Mouse (Mus musculus): ENCODE measurements at regions not wholly inside any gene's neighbourhood (a gene's known extent, or its start where the extent isn't known, plus 50 kb on each side); places are given as distances from the start of the nearest gene placed in this dataset.

- Histone ChIP-seq H3K9ac (no peak overlapping the region), H3K9me3 (replicated peaks) (no peaks in the 10 kb centered on the region), H3K27ac (no peak overlapping the region), H3K4me1 (no peaks in the 10 kb centered on the region), H3K4me2 (no peak overlapping the region), H3K4me3 (no peak overlapping the region), H3K36me3 (ENCODE audit: poor library complexity, severe bottlenecking) (no peaks in the 10 kb centered on the region), H3K27me3 (no peaks in the 10 kb centered on the region)
- 34% methylated on average over 1 of the region's 1 CpGs for WGBS
- ATAC-seq: no peak
Observed at GRCm38 (mm10) chr8:112196423-112196822, 181.6 kb upstream of the Gm6793 start.

GRCm38 (mm10) chr8:112195880-112196279 lies 181.0 kb upstream of the Gm6793 start:
- WGBS: 68% methylated on average over 2 of the region's 2 CpGs
- ATAC-seq: no peak

GRCm38 (mm10) chr8:112191846-112192245 lies 177.0 kb upstream of the Gm6793 start:
- no peaks in the 10 kb centered on the region for H3K36me3 ChIP-seq (ENCODE audit: poor library complexity, severe bottlenecking)
- no peak overlapping the region for H3K27ac ChIP-seq
- no peak overlapping the region for H3K4me2 ChIP-seq
- WGBS: 73% methylated on average over 3 of the region's 3 CpGs
- no peaks in the 10 kb centered on the region for H3K27me3 ChIP-seq
- H3K4me1 ChIP-seq: no peaks in the 10 kb centered on the region; the same call in 1 of the 2 replicates
- H3K9ac ChIP-seq: no peak overlapping the region
- H3K4me3 ChIP-seq: no peak overlapping the region
- no peaks in the 10 kb centered on the region for H3K9me3 ChIP-seq (replicated peaks)
- no peak for ATAC-seq

More at GRCm38 (mm10) chr8:112195880-112196279, 181.0 kb upstream of the Gm6793 start:
- Histone ChIP-seq H3K4me2 (no peak overlapping the region), H3K4me3 (no peak overlapping the region), H3K27me3 (no peaks in the 10 kb centered on the region), H3K4me1 (no peaks in the 10 kb centered on the region), H3K27ac (no peak overlapping the region), H3K36me3 (ENCODE audit: poor library complexity, severe bottlenecking) (no peaks in the 10 kb centered on the region), H3K9ac (no peak overlapping the region), H3K9me3 (replicated peaks) (no peaks in the 10 kb centered on the region)

- no peaks in the 10 kb centered on the region; the same call in 1 of the 2 replicates for H3K4me1 ChIP-seq
- WGBS: 3% methylated on average over 2 of the region's 2 CpGs
- no peak for ATAC-seq
- no peak overlapping the region for H3K4me3 ChIP-seq
- no peak overlapping the region for H3K4me2 ChIP-seq
- no peaks in the 10 kb centered on the region for H3K9me3 ChIP-seq (replicated peaks)
- no peaks in the 10 kb centered on the region for H3K36me3 ChIP-seq (ENCODE audit: poor library complexity, severe bottlenecking)
- H3K27ac ChIP-seq: no peak overlapping the region
- no peak overlapping the region for H3K9ac ChIP-seq
- H3K27me3 ChIP-seq: no peaks in the 10 kb centered on the region
Observed at GRCm38 (mm10) chr8:112189698-112190097, 174.9 kb upstream of the Gm6793 start.

DNA sequence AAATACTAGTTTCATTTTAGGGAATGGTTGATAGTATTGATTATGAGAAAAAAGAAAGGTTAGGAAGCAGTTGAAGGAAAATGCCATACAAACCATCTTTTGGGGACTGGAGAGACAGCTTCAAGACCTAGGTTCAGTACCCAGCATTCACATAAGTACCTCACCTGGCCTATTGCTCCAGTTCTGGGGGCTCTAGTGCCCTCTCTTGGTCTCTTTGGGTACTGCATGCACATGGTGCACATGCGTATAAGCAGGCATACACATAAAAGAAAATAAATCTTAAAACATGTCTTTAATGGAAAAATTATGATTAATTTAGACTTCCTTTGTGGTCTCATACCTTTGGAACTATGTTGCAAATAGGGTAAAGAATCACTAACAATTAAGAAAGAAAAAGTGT lies 155.3 kb upstream of the Gm6793 start:
- no peaks in the 10 kb centered on the region for H3K27me3 ChIP-seq
- no peak overlapping the region for H3K27ac ChIP-seq
- WGBS: 100% methylated on average over 1 of the region's 1 CpGs
- peaks cover 7% of the 10 kb centered on the region for H3K9me3 ChIP-seq (replicated peaks)
- no peak overlapping the region for H3K4me3 ChIP-seq
- no peak for ATAC-seq
- H3K9ac ChIP-seq: no peak overlapping the region
- H3K4me1 ChIP-seq: 0 out of 2 replicates have a peak, but pooled peaks cover 3% of the 10 kb centered on the region
- H3K4me2 ChIP-seq: no peak overlapping the region
- no peaks in the 10 kb centered on the region for H3K36me3 ChIP-seq (ENCODE audit: poor library complexity, severe bottlenecking)

DNA sequence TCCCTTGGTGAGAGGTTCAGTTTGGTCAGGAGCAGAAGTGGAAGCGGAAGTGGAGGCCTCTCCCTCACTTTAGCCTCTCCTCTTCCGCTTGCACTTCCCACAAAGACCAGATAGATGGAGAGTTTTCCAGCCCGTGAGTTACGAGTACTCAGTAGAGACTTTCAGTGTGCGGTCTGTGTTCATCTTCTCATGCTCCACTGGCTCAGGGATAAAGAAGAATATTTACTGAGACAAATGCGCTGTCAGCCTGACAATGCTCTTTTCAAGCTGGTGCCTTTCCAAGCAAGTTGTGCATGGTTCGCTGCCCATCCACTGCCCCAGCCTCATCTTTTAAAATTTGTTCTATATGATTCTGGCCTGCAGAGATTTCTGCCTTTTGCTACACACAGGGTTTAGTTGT lies 141.8 kb upstream of the Gm6793 start:
- Histone ChIP-seq H3K4me2 (no peak overlapping the region), H3K27me3 (no peaks in the 10 kb centered on the region), H3K36me3 (ENCODE audit: poor library complexity, severe bottlenecking) (no peaks in the 10 kb centered on the region), H3K9me3 (replicated peaks) (no peaks in the 10 kb centered on the region), H3K27ac (no peak overlapping the region), H3K4me3 (no peak overlapping the region), H3K9ac (no peak overlapping the region), H3K4me1 (peaks cover 7% of the 10 kb centered on the region)
- ATAC-seq: no peak
- 25% methylated on average over 7 of the region's 7 CpGs for WGBS

- WGBS: 23% methylated on average over 5 of the region's 5 CpGs
- Histone ChIP-seq H3K27ac (peak overlapping the region; percentile 51), H3K36me3 (ENCODE audit: poor library complexity, severe bottlenecking) (no peaks in the 10 kb centered on the region), H3K4me1 (peaks cover 4% of the 10 kb centered on the region; the same call in 1 of the 2 replicates), H3K4me2 (no peak overlapping the region), H3K9me3 (replicated peaks) (no peaks in the 10 kb centered on the region), H3K9ac (no peak overlapping the region), H3K27me3 (no peaks in the 10 kb centered on the region), H3K4me3 (no peak overlapping the region)
- peak; percentile 61 for ATAC-seq
Observed at GRCm38 (mm10) chr8:112138924-112139323, 124.1 kb upstream of the Gm6793 start.

DNA sequence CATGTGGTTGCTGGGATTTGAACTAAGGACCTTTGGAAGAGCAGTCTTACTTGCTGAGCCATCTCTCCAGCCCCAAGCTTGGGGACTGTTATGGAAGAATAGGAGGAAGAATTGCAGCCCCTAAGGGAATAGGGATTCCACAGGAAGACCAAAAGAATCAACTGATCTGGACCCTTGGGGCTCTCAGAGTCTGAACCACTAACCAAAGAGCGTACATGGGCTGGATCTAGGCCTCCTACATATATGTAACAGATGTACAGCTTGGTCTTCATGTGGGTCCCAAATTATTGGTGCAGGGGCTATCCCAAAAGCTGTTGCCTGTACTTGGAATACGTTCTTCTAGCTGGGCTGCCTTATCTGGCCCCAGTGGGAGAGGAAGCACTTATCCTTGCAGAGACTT lies 115.4 kb upstream of the Gm6793 start:
- H3K27ac ChIP-seq: no peak overlapping the region
- H3K4me3 ChIP-seq: no peak overlapping the region
- H3K4me2 ChIP-seq: no peak overlapping the region
- no peak for ATAC-seq
- H3K36me3 ChIP-seq (ENCODE audit: poor library complexity, severe bottlenecking): no peaks in the 10 kb centered on the region
- no peaks in the 10 kb centered on the region for H3K4me1 ChIP-seq
- H3K9ac ChIP-seq: no peak overlapping the region
- no peaks in the 10 kb centered on the region for H3K27me3 ChIP-seq
- 79% methylated on average over 2 of the region's 2 CpGs for WGBS
- H3K9me3 ChIP-seq (replicated peaks): 0 out of 2 replicates have a peak, but pooled peaks cover 5% of the 10 kb centered on the region

DNA sequence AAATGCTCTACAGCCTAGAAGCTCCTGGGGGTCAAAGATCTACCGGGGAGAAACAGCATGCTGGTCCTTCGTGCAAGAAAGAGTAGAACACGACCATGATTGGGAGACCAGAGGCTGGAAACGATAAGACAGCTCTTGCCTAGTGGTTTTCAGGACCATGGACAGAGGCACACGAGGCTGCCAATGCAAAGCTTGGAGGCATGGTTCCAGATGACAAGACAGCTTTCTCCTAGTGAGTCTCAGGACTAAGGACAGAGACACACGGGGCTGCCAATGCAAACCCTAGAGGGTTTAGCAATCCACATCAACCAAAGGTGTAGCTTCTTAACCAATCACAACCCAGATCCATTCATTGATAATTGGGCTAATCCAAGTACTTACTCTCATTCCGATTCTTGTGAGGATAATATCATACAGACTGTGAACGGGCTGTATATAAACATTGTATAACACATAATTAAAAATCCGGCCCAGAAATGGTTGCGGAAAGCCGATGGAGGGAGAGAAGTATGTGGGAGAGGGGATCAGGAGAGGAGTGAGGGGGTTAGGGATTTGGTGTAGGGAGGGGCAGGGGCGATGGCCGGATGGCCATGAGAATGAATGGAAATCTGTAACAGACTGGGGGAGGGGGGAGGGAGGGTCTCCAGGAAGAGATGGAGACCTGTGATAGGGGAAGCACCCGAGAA lies 114.1 kb upstream of the Gm6793 start:
- no peaks in the 10 kb centered on the region for H3K36me3 ChIP-seq (ENCODE audit: poor library complexity, severe bottlenecking)
- H3K9ac ChIP-seq: no peak overlapping the region
- no peak overlapping the region for H3K4me2 ChIP-seq
- H3K4me3 ChIP-seq: no peak overlapping the region
- no peaks in the 10 kb centered on the region for H3K4me1 ChIP-seq
- ATAC-seq: no peak
- H3K9me3 ChIP-seq (replicated peaks): 0 out of 2 replicates have a peak, but pooled peaks cover 5% of the 10 kb centered on the region
- 56% methylated on average over 14 of the region's 14 CpGs for WGBS
- H3K27ac ChIP-seq: no peak overlapping the region
- no peaks in the 10 kb centered on the region for H3K27me3 ChIP-seq

- Histone ChIP-seq H3K4me2 (no peak overlapping the region), H3K4me3 (no peak overlapping the region), H3K27me3 (no peaks in the 10 kb centered on the region), H3K27ac (no peak overlapping the region), H3K4me1 (no peaks in the 10 kb centered on the region), H3K9me3 (replicated peaks) (peaks cover 5% of the 10 kb centered on the region), H3K36me3 (ENCODE audit: poor library complexity, severe bottlenecking) (no peaks in the 10 kb centered on the region), H3K9ac (no peak overlapping the region)
- no peak for ATAC-seq
- WGBS: 82% methylated on average over 2 of the region's 2 CpGs
Observed at GRCm38 (mm10) chr8:112111950-112112349, 97.1 kb upstream of the Gm6793 start.

- WGBS: 58% methylated on average over 10 of the region's 10 CpGs
Observed at GRCm38 (mm10) chr8:112097883-112098635, 83.2 kb upstream of the Gm6793 start.

DNA sequence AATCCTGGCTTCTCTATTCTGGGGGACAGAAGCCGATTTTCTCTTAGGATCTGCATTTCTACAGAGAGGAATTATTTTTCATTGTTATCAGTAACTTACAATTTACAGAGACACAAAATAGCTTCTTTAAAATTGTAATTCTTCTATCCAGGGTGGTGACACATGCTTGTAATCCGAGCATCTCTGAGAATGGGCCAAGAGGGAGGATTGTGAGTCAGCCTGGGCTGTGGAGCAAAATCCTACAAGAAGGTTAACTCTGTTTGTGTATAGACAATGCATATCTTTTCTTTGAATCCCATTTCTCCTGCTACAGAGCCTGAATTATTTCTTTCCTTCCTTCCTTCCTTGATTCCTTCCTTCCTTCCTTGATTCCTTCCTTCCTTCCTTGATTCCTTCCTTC lies 80.0 kb upstream of the Gm6793 start:
- Histone ChIP-seq H3K4me1 (peaks cover 10% of the 10 kb centered on the region), H3K27me3 (no peaks in the 10 kb centered on the region), H3K9me3 (replicated peaks) (no peaks in the 10 kb centered on the region), H3K9ac (no peak overlapping the region), H3K4me2 (no peak overlapping the region), H3K36me3 (ENCODE audit: poor library complexity, severe bottlenecking) (no peaks in the 10 kb centered on the region), H3K27ac (no peak overlapping the region), H3K4me3 (no peak overlapping the region)
- no peak for ATAC-seq
- 81% methylated on average over 2 of the region's 2 CpGs for WGBS

More at GRCm38 (mm10) chr8:112097883-112098635, 83.2 kb upstream of the Gm6793 start:
- H3K27me3 ChIP-seq: no peaks in the 10 kb centered on the region
- peak; percentile 94 for ATAC-seq
- peak overlapping the region; percentile 59 for H3K27ac ChIP-seq
- peaks cover 10% of the 10 kb centered on the region for H3K4me1 ChIP-seq
- no peak overlapping the region for H3K4me3 ChIP-seq
- no peaks in the 10 kb centered on the region for H3K36me3 ChIP-seq (ENCODE audit: poor library complexity, severe bottlenecking)
- H3K9me3 ChIP-seq (replicated peaks): no peaks in the 10 kb centered on the region
- no peak overlapping the region for H3K9ac ChIP-seq
- no peak overlapping the region for H3K4me2 ChIP-seq

Measured in forebrain, embryonic 13.5 days (tissue).